Mouse (Mus musculus) left cerebral cortex, postnatal 36 days (tissue): Measurements from ENCODE around the gene Crlf1. TPM values are rescaled to one million over a fixed set of nuclear protein-coding genes. Genes with fewer than 3 reads are reported as not detected.

ENCODE experiments used
- DNase-seq, 2 experiments: peaks; one replicate each; pipeline ENCODE4 v3.0.0; 2021 to 2022; ENCODE audit warnings: low spot score in 2 of 2, mixed read lengths in 1 of 2
- intact Hi-C: fragments of 180-260 bp; cut with DNase I; formaldehyde crosslinking; loops from one replicate; pipeline ENCODE4 v1.15.1; 2025
- total RNA-seq, 2 experiments: library from RNA; stranded (reverse); gene quantifications; 2 replicates each; pipeline ENCODE4 v1.2.3; 2021

Crlf1 gene
- total RNA-seq, 2 experiments from 2014 or later = 4.1 to 4.6 TPM

DNA sequence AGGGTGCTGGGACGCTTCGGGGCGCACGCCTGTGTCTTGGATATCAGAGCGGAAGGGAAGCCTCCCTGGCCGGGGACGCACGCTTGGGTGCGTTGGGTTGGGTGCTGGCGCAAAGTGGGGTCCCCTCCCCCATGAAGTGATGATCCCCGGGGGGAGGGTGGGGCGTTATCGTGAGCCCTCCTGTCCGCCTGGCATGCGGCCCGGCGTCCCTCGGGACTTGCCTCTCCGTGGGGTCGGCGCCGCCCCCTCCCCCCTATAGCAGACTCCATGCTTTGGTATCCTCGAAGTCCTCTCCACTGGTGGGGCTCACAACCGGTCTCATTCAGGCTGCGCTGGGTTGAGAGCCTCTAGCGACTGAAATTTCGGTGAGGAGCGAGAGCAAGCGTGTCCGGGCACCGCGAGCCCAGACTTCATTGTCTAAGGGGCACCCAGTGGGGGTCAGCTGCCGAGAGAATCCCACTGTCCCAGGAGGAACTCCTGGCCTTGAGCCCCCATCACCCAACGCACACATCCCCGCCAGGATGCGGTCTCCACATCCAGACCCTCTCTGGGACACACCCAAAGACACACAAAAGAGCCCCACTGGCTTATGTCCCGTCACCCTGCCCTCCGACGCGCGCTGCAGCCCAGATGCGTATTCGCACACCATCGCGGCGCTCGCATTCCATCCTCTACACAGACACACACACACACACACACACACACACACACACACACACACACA lies 896 bp downstream of the Crlf1 start:
- DNase-seq = no peak
- intact Hi-C loops = no loop called here

GRCm38 (mm10) chr8:70494416-70494945 lies 1.5 kb downstream of the Crlf1 start:
- intact Hi-C loops = no loop called here
- no peak for DNase-seq

DNA sequence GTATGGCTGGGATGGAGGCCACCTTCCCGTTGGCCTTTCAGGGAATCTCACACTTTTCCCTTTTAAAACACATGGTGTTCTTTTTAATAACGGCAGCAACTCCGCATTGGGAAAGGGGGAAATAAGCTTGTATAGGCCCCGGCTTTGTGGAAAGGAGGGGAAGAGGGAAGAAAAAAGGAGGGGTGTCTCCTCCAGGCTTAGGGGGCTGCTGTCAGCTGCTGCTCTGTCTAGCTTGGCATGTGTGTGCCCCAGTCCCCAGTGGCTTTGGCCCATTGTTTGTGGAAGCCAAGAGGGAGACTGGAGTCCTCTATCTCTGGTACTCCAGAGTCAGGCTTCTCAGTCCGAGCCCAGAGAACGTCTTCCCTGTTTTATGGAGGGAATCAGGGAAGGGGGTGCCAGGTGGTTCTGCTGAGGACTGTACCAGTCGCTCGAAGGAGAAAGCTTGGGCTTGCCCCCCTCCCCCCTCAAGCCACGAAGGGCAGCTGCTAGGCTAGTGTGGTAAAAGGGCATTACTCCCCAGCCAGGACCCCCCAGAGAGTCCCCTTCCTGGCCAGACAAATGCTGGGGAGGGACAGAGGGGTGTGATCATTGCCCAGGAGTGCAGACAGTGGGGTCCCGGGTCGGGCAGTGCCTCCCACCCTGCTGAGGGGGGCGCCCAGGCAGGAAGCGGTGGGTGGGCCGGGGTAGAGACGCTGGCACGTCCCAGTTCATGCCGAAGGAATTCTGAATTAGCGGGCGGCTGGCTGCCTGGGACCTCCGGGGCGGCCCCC lies 2.2 kb downstream of the Crlf1 start:
- intact Hi-C loops = no loop called here
- no peak for DNase-seq

DNA sequence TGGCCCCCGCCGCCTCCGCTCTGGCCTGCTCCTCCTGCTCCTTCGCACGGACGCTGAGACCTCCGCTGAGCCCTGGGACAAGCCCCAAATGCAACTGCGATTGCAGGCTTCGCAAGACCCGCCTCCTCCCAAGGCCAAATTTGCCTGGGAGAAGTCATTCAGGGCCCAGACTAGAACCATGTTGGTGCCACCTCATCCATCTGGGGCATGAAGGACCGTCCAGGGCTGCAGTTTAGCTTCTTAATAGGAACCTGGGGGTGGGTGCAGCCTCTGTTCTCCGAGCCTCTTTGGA lies 2.8 kb downstream of the Crlf1 start:
- intact Hi-C loops = no loop called here
- no peak for DNase-seq

DNA sequence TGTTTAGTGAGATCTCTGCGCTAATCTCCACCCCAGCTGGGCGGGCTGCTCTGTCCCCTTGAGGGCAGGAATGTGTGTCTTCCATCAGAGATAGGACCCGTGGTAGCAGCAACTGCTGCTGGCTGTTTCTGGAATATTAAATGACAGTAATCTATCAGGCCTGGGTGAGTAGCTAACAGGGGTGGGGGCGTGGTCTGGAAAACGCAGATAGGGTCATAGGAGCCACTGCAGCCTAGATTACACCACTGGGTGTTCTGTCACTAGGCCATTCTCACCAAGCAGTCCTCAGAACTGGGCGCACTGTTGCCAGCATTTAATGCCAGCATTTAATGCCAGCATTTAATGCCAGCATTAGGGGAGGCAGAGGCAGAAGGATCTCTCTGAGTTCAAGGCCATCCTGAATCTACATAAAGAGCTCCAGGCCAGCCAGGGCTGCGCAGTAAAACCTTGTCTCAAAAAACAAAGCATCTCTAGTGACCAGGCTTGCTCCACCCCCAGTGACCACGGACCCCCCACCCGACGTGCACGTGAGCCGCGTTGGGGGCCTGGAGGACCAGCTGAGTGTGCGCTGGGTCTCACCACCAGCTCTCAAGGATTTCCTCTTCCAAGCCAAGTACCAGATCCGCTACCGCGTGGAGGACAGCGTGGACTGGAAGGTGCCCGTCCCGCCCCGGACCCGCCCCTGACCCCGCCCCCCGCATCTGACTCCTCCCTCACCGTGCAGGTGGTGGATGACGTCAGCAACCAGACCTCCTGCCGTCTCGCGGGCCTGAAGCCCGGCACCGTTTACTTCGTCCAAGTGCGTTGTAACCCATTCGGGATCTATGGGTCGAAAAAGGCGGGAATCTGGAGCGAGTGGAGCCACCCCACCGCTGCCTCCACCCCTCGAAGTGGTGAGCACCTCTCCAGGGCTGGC lies 7.7 kb downstream of the Crlf1 start:
- intact Hi-C loops = loop anchor here (5.0 kb wide), 2 partner anchors 43 to 63 kb away; partner anchors contain the start of gene Crtc1

DNA sequence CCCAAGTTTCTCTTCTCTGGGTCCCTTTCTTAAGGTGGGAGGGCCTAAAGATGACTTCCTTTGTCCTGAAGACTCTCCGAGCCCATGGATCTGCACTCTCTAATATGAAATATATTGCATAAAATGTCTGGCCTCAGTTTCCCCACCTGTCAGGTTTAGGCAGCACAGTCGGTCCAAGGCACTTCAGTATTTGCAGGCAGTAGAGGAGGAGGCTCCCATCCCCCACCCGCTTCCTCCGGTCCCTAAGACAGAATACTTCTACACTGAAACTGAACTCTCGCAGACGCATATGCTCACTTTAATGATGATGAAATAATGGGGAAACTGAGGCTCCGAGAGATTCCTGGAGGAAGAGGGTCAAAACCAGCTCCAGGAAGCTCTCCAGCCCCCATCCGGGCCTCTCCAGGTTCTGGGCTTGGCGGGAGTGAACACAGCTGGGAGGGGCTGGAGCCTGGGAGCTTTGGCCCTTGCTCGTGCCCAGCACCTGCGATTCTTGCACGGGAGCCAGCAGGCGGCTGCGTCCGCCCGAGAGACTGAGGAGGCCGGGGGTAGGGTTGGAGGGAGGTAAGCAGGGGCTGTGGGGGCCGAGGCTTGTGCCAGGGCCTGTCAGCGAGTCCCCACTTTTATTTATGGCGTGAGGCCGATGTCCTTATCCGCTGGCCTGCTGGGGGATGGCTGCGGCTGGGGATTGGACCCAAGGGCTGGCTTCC lies 9.0 kb downstream of the Crlf1 start:
- DNase-seq = no peak
- intact Hi-C loops = loop anchor here (2.0 to 5.0 kb wide), 3 partner anchors 45 to 87 kb away; partner anchors contain the start of gene Crtc1

More for the DNA sequence above, 7.7 kb downstream of the Crlf1 start:
- DNase-seq = no peak

- DNase-seq = no peak
- intact Hi-C loops = loop anchor here (2.0 to 5.0 kb wide), 3 partner anchors 45 to 88 kb away; partner anchors contain the start of gene Crtc1
Measured at GRCm38 (mm10) chr8:70502540-70502939, 9.6 kb downstream of the Crlf1 start.

GRCm38 (mm10) chr8:70503062-70503750 lies 10.2 kb downstream of the Crlf1 start:
- DNase-seq = no peak
- intact Hi-C loops = loop anchor here (2.0 to 5.0 kb wide), 3 partner anchors 46 to 88 kb away; partner anchors contain the start of gene Crtc1

GRCm38 (mm10) chr8:70504291-70504716 lies 11.3 kb downstream of the Crlf1 start:
- DNase-seq = no peak
- intact Hi-C loops = loop anchor here (2.0 to 5.0 kb wide), 3 partner anchors 47 to 122 kb away; partner anchors contain the start of gene Crtc1

- peak; percentile 77 to 81 for DNase-seq
- intact Hi-C loops = loop anchor here (2.0 to 5.0 kb wide), 5 partner anchors 48 to 173 kb away; partner anchors contain the start of genes Crtc1 and Upf1
Measured at GRCm38 (mm10) chr8:70504851-70505250, 11.9 kb downstream of the Crlf1 start.

DNA sequence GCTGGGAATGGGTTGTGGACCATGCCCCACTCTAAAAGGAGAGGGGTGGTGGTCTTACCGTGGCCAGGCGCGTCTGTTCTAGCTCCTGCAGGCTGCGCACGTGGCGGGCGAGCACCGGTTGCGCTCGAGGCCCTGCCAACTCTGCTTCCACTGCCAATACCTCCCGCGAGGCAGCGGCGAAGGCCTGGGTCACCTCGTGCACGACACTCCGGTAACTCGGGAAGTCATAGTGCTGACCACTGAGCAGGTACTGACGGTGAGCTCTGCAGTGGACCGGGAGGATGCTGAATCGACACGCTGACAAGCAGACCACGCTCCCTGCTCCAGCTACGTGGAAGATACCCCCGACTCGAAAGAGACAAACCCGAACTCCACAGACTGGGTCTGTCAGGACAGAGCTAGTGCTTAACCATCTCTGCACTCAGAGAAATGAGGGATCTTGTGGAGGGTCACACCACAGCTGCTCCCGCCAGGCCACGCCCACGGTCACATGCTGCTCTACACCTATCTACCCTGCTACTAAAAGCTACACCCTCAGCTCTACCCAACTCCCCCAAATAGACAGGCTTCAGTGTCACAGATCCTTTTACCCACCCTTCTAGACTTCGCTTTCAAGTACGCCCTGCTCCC lies 12.9 kb downstream of the Crlf1 start:
- no peak for DNase-seq
- intact Hi-C loops = loop anchor here (2.0 to 5.0 kb wide), 3 partner anchors 123 to 174 kb away; partner anchors contain the start of gene Upf1

- intact Hi-C loops = loop anchor here (5.0 kb wide), 2 partner anchors 154 to 174 kb away; partner anchors contain the start of gene Upf1
Measured at GRCm38 (mm10) chr8:70506328-70507026, 13.5 kb downstream of the Crlf1 start, which contains the start of gene Rex1bd. TSS of gene Rex1bd (minus strand) at chr8:70506752.

DNA sequence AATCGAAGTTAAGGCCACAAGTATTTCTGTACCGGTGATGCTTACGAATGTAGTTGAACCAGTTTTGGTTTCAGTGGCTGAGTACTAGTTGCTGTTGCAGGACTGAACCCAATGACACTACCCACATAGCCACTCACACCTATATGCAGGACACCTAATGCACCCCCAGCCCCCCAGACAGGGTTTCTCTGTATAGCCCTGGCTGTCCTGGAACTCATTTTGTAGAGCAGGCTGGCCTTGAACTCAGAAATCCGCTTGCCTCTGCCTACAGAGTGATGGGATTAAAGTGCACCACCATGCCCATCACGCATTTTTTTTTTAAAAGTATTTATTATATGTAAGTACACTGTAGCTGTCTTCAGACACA lies 14.1 kb downstream of the Crlf1 start:
- intact Hi-C loops = loop anchor here (5.0 kb wide), 2 partner anchors 155 to 175 kb away; partner anchors contain the start of gene Upf1
- DNase-seq = no peak

More at GRCm38 (mm10) chr8:70506328-70507026, 13.5 kb downstream of the Crlf1 start, which contains the start of gene Rex1bd:
- peak; percentile 95 for DNase-seq

GRCm38 (mm10) chr8:70509281-70509952 lies 16.5 kb downstream of the Crlf1 start:
- DNase-seq = no peak

GRCm38 (mm10) chr8:70510228-70510915 lies 17.4 kb downstream of the Crlf1 start, which contains the start of gene Uba52:
TSS of gene Uba52 (minus strand) at chr8:70510801.
- intact Hi-C loops = no loop called here
- DNase-seq = peak; percentile 98

More at GRCm38 (mm10) chr8:70509281-70509952, 16.5 kb downstream of the Crlf1 start:
- intact Hi-C loops = loop anchor here (5.0 kb wide), 2 partner anchors 157 to 177 kb away; partner anchors contain the start of gene Upf1
